Mouse (Mus musculus) erythroblast, embryonic 14.5 days (primary cell): Measurements from ENCODE around the gene Car11.

Experiments used
- GATA1 ChIP-seq: IDR thresholded peaks from 2 replicates; pipeline ENCODE4 v1.6.1; 2012; ENCODE audit warnings: low read length, inconsistent platforms, mixed read lengths
- TAL1 ChIP-seq: IDR thresholded peaks from 3 replicates; pipeline ENCODE4 v1.6.1; 2012; ENCODE audit warnings: low read length, inconsistent platforms, mixed read lengths

DNA sequence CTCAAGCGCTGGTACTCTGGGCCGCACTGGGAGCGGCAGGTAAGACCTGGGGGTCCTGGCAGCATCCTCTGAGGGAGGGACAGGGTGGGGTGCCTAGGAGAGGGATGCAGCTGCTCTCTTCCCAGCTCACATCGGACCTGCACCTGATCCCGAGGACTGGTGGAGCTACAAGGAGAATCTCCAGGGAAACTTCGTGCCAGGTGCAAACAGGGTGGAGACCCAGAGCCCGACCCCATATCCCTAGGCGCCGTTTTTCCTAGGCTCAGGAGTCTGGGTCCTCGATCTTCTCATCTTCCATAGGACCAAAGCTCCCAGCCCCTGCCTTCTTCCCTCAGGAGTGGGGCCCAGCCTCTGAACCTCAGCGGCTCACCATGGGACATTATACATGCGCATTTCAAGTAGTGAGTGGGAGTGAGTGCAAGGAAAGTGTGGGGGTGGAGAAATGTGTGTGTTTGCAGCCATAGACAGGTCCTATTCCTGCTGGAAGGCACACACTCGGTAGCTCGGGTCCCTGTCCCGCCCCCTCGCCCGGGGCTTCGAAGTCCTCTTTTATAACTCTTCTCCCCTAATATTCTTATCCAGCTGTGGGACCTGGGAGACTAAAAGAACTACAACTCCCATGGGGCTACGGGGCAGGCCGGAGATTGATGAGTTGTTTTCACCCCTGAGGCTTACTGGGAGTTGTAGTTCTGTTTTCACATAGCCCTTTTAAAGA is 815 bp downstream of the Car11 start:
- TF ChIP-seq TAL1 (no peak), GATA1 (no peak)
